Mouse (Mus musculus): ENCODE measurements at regions not wholly inside any gene's neighbourhood (a gene's known extent, or its start where the extent isn't known, plus 50 kb on each side); places are given as distances from the start of the nearest gene placed in this dataset.
A peak's percentile ranks its signal among the peaks of the same experiment; 100 is the strongest.

DNA sequence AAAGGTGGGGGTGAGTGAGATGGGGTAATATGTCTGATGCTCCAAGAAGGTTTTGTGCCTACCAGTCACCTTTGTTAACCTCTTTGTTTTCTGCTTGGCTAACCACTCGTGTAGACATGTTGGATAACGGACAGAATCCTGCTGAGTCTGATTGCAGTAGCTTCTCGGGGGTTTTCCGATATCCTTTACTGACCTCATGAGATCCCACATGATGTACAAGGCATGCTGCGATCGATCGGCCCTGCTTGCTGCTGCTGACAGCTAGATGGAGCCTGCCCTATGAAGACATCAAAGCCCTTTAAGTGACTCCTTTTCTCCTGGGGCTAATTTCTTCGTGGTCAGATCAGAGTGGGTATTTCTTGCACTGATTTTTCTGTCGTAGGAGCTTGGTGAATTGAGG, 591.6 kb downstream of the Tmem132b start:
- 58% methylated on average over 9 of the region's 9 CpGs for WGBS
- Histone ChIP-seq H3K9me3 (ENCODE audit: control insufficient read depth, low read length) (no peaks in the 10 kb centered on the region), H3K4me3 (ENCODE audit: low read depth, low read length) (no peak overlapping the region), H3K4me2 (ENCODE audit: low read depth, low read length) (no peak overlapping the region), H3K36me3 (ENCODE audit: control insufficient read depth, insufficient read depth, low read length) (no peaks in the 10 kb centered on the region), H3K4me1 (ENCODE audit: control insufficient read depth, insufficient read depth, low read length) (no peaks in the 10 kb centered on the region), H3K9ac (ENCODE audit: low read depth, low read length) (no peak overlapping the region), H3K27me3 (replicated peaks; ENCODE audit: control insufficient read depth, insufficient read depth, low read length) (no peaks in the 10 kb centered on the region), H3K27ac (replicated peaks; ENCODE audit: low read depth, low read length) (no peak overlapping the region)
- DNase-seq (ENCODE audit: low spot score), result no peak
- ATAC-seq (ENCODE audit: low read depth), result no peak

DNA sequence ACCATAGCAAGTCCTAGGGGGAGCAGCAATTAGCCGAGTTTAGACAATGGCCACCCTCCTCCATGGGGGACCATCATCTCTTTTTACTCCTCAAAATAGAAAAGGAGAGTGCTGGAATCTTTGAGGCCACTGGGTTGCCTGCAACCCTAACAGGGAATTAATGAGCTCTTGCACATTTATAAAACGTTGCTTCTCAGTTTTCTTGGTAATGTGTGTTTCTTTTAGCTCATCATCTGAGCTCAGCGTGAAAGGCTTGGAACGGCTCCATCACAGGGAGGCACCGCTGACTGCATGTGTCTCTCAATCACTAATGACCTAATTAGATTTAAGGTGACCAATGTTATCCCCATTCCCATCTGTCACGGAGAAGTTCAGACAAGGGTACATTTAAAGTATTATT, 595.9 kb downstream of the Tmem132b start:
- Histone ChIP-seq H3K4me2 (ENCODE audit: low read depth, low read length) (no peak overlapping the region), H3K9me3 (ENCODE audit: control insufficient read depth, low read length) (no peaks in the 10 kb centered on the region), H3K36me3 (ENCODE audit: control insufficient read depth, insufficient read depth, low read length) (no peaks in the 10 kb centered on the region), H3K4me3 (ENCODE audit: low read depth, low read length) (no peak overlapping the region), H3K4me1 (ENCODE audit: control insufficient read depth, insufficient read depth, low read length) (no peaks in the 10 kb centered on the region), H3K9ac (ENCODE audit: low read depth, low read length) (no peak overlapping the region), H3K27ac (replicated peaks; ENCODE audit: low read depth, low read length) (no peak overlapping the region), H3K27me3 (replicated peaks; ENCODE audit: control insufficient read depth, insufficient read depth, low read length) (no peaks in the 10 kb centered on the region)
- ATAC-seq (ENCODE audit: low read depth) (no peak), DNase-seq (ENCODE audit: low spot score) (peak; percentile 14)
- 63% methylated on average over 6 of the region's 6 CpGs for WGBS

GRCm38 (mm10) chr5:126148908-126149307, 617.3 kb downstream of the Tmem132b start:
- Histone ChIP-seq H3K27me3 (replicated peaks; ENCODE audit: control insufficient read depth, insufficient read depth, low read length) (no peaks in the 10 kb centered on the region), H3K27ac (replicated peaks; ENCODE audit: low read depth, low read length) (no peak overlapping the region), H3K9me3 (ENCODE audit: control insufficient read depth, low read length) (no peaks in the 10 kb centered on the region), H3K36me3 (ENCODE audit: control insufficient read depth, insufficient read depth, low read length) (no peaks in the 10 kb centered on the region), H3K4me3 (ENCODE audit: low read depth, low read length) (no peak overlapping the region), H3K4me2 (ENCODE audit: low read depth, low read length) (no peak overlapping the region), H3K4me1 (ENCODE audit: control insufficient read depth, insufficient read depth, low read length) (no peaks in the 10 kb centered on the region), H3K9ac (ENCODE audit: low read depth, low read length) (no peak overlapping the region)
- 93% methylated on average over 2 of the region's 2 CpGs for WGBS
- ATAC-seq (ENCODE audit: low read depth), result no peak
- no peak for DNase-seq (ENCODE audit: low spot score)

DNA sequence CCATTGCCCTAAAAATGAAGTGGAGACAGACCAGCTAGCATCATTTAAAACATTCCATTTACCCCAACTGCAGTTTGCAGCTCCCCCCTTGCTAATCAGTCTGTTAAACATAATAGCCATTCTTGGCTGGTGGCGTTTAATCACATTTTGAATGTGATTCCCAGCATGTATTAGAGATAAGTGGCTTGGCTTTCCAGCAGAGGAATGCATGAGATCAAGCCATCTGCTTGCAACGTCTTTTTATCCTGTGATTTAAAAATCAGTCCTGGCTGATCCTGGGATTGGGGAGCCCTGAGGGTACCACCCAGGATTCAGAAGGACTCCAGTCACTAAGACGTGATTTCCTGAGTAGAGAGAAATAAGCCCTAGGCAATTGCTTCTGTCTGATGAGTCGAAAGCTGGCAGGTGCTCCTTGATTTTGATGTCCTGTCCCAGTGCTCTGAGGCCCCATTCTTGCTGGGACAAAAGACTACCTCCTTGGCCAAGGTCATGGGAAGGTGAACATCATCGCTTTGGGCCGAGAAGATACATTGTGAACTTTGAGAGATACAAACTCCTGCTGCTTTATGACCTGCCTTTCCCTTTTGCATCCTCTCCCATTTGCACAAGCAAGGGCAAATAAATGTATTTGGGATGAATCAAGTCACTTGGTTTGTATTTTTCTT, 623.8 kb downstream of the Tmem132b start:
- Histone ChIP-seq H3K9ac (ENCODE audit: low read depth, low read length) (no peak overlapping the region), H3K9me3 (ENCODE audit: control insufficient read depth, low read length) (no peaks in the 10 kb centered on the region), H3K4me2 (ENCODE audit: low read depth, low read length) (no peak overlapping the region), H3K4me1 (ENCODE audit: control insufficient read depth, insufficient read depth, low read length) (no peaks in the 10 kb centered on the region), H3K27ac (replicated peaks; ENCODE audit: low read depth, low read length) (no peak overlapping the region), H3K36me3 (ENCODE audit: control insufficient read depth, insufficient read depth, low read length) (no peaks in the 10 kb centered on the region), H3K27me3 (replicated peaks; ENCODE audit: control insufficient read depth, insufficient read depth, low read length) (no peaks in the 10 kb centered on the region), H3K4me3 (ENCODE audit: low read depth, low read length) (no peak overlapping the region)
- no peak for ATAC-seq (ENCODE audit: low read depth)
- 41% methylated on average over 6 of the region's 6 CpGs for WGBS
- DNase-seq (ENCODE audit: low spot score), result peak; percentile 26

GRCm38 (mm10) chr5:126186111-126186510, 654.5 kb downstream of the Tmem132b start:
- H3K4me3 ChIP-seq (ENCODE audit: low read depth, low read length), result no peak overlapping the region
- 49% methylated on average over 5 of the region's 5 CpGs for WGBS
- no peak overlapping the region for H3K27ac ChIP-seq (replicated peaks; ENCODE audit: low read depth, low read length)
- no peak overlapping the region for H3K4me2 ChIP-seq (ENCODE audit: low read depth, low read length)
- DNase-seq (ENCODE audit: low spot score) (no peak), ATAC-seq (ENCODE audit: low read depth) (no peak)
- H3K9ac ChIP-seq (ENCODE audit: low read depth, low read length), result no peak overlapping the region
- no peaks in the 10 kb centered on the region for H3K9me3 ChIP-seq (ENCODE audit: control insufficient read depth, low read length)
- H3K4me1 ChIP-seq (ENCODE audit: control insufficient read depth, insufficient read depth, low read length), result no peaks in the 10 kb centered on the region
- H3K36me3 ChIP-seq (ENCODE audit: control insufficient read depth, insufficient read depth, low read length), result no peaks in the 10 kb centered on the region
- no peaks in the 10 kb centered on the region for H3K27me3 ChIP-seq (replicated peaks; ENCODE audit: control insufficient read depth, insufficient read depth, low read length)

GRCm38 (mm10) chr5:126199876-126200275, 668.3 kb downstream of the Tmem132b start:
- H3K27me3 ChIP-seq (replicated peaks; ENCODE audit: control insufficient read depth, insufficient read depth, low read length), result no peaks in the 10 kb centered on the region
- H3K36me3 ChIP-seq (ENCODE audit: control insufficient read depth, insufficient read depth, low read length), result no peaks in the 10 kb centered on the region
- H3K4me3 ChIP-seq (ENCODE audit: low read depth, low read length), result no peak overlapping the region
- WGBS, result 64% methylated on average over 4 of the region's 4 CpGs
- DNase-seq (ENCODE audit: low spot score) (no peak), ATAC-seq (ENCODE audit: low read depth) (no peak)
- no peak overlapping the region for H3K4me2 ChIP-seq (ENCODE audit: low read depth, low read length)
- H3K27ac ChIP-seq (replicated peaks; ENCODE audit: low read depth, low read length), result no peak overlapping the region
- H3K9ac ChIP-seq (ENCODE audit: low read depth, low read length), result no peak overlapping the region
- no peaks in the 10 kb centered on the region for H3K9me3 ChIP-seq (ENCODE audit: control insufficient read depth, low read length)
- no peaks in the 10 kb centered on the region for H3K4me1 ChIP-seq (ENCODE audit: control insufficient read depth, insufficient read depth, low read length)

- 33% methylated on average over 4 of the region's 4 CpGs for WGBS
- H3K36me3 ChIP-seq (ENCODE audit: control insufficient read depth, insufficient read depth, low read length), result no peaks in the 10 kb centered on the region
- H3K9ac ChIP-seq (ENCODE audit: low read depth, low read length), result no peak overlapping the region
- H3K4me1 ChIP-seq (ENCODE audit: control insufficient read depth, insufficient read depth, low read length), result no peaks in the 10 kb centered on the region
- no peak overlapping the region for H3K4me2 ChIP-seq (ENCODE audit: low read depth, low read length)
- no peak overlapping the region for H3K27ac ChIP-seq (replicated peaks; ENCODE audit: low read depth, low read length)
- H3K4me3 ChIP-seq (ENCODE audit: low read depth, low read length), result no peak overlapping the region
- no peak for ATAC-seq (ENCODE audit: low read depth)
- no peaks in the 10 kb centered on the region for H3K9me3 ChIP-seq (ENCODE audit: control insufficient read depth, low read length)
- DNase-seq (ENCODE audit: low spot score), result no peak
- no peaks in the 10 kb centered on the region for H3K27me3 ChIP-seq (replicated peaks; ENCODE audit: control insufficient read depth, insufficient read depth, low read length)
These were observed 670.0 kb downstream of the Tmem132b start for GRCm38 (mm10) chr5:126201535-126201934.

DNA sequence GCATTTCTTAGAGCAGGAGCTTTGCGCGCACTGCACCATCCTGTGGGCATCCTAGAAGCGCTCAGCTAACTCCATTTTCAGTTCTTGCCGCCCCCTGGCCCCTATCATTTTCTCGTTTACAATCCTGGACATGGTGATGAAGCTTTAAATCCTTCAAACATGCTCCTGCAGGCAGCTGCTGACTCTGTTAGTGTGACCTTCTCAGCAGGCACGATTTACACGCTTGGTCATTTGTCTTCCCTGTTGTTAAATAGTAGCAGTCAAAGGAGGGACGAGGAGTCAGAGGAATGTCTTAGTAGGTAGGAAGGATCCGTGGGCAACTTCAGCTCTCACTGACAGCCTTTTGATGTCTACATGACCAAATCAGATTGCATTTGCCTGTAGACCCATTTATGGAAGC, 670.4 kb downstream of the Tmem132b start:
- H3K9me3 ChIP-seq (ENCODE audit: control insufficient read depth, low read length), result no peaks in the 10 kb centered on the region
- H3K36me3 ChIP-seq (ENCODE audit: control insufficient read depth, insufficient read depth, low read length), result no peaks in the 10 kb centered on the region
- no peak overlapping the region for H3K4me2 ChIP-seq (ENCODE audit: low read depth, low read length)
- ATAC-seq (ENCODE audit: low read depth) (no peak), DNase-seq (ENCODE audit: low spot score) (no peak)
- H3K27ac ChIP-seq (replicated peaks; ENCODE audit: low read depth, low read length), result no peak overlapping the region
- no peak overlapping the region for H3K4me3 ChIP-seq (ENCODE audit: low read depth, low read length)
- 48% methylated on average over 9 of the region's 9 CpGs for WGBS
- H3K9ac ChIP-seq (ENCODE audit: low read depth, low read length), result no peak overlapping the region
- H3K4me1 ChIP-seq (ENCODE audit: control insufficient read depth, insufficient read depth, low read length), result no peaks in the 10 kb centered on the region
- H3K27me3 ChIP-seq (replicated peaks; ENCODE audit: control insufficient read depth, insufficient read depth, low read length), result no peaks in the 10 kb centered on the region

GRCm38 (mm10) chr5:126217016-126217415, 685.4 kb downstream of the Tmem132b start:
- WGBS, result 87% methylated on average over 5 of the region's 5 CpGs
- Histone ChIP-seq H3K9ac (ENCODE audit: low read depth, low read length) (no peak overlapping the region), H3K4me2 (ENCODE audit: low read depth, low read length) (no peak overlapping the region), H3K27me3 (replicated peaks; ENCODE audit: control insufficient read depth, insufficient read depth, low read length) (no peaks in the 10 kb centered on the region), H3K4me3 (ENCODE audit: low read depth, low read length) (no peak overlapping the region), H3K27ac (replicated peaks; ENCODE audit: low read depth, low read length) (no peak overlapping the region), H3K9me3 (ENCODE audit: control insufficient read depth, low read length) (no peaks in the 10 kb centered on the region), H3K36me3 (ENCODE audit: control insufficient read depth, insufficient read depth, low read length) (no peaks in the 10 kb centered on the region), H3K4me1 (ENCODE audit: control insufficient read depth, insufficient read depth, low read length) (no peaks in the 10 kb centered on the region)
- no peak for ATAC-seq (ENCODE audit: low read depth)
- DNase-seq (ENCODE audit: low spot score), result no peak

Measured in embryonic facial prominence, embryonic 14.5 days (tissue).